Mouse (Mus musculus): ENCODE measurements around the gene March9. TPM values are rescaled to one million over a fixed set of nuclear protein-coding genes. Genes with fewer than 3 reads are reported as not detected.
A peak's percentile ranks its signal among the peaks of the same experiment; 100 is the strongest.

Gene March9
- polyA plus RNA-seq, 1 experiment from 2014 or later: 1.6 TPM

- DNase-seq (ENCODE audit: low spot score): peak; percentile 27
- H3K4me1 ChIP-seq (replicated peaks): peaks cover 23% of the 10 kb centered on the region
- 8% methylated on average over 57 of the region's 57 CpGs for WGBS
- peaks cover 81% of the 10 kb centered on the region for H3K27me3 ChIP-seq (ENCODE audit: insufficient read depth, poor library complexity, severe bottlenecking)
- H3K36me3 ChIP-seq: peaks cover 16% of the 10 kb centered on the region
- H3K9me3 ChIP-seq: no peaks in the 10 kb centered on the region
- H3K27ac ChIP-seq: no peak overlapping the region
- H3K4me3 ChIP-seq: peak overlapping the region; percentile 39
Observed at GRCm38 (mm10) chr10:127090560-127091411, 30.8 kb upstream of the March9 start.

- H3K4me1 ChIP-seq (replicated peaks): peaks cover 33% of the 10 kb centered on the region
- no peaks in the 10 kb centered on the region for H3K36me3 ChIP-seq
- no peak overlapping the region for H3K27ac ChIP-seq
- WGBS: 75% methylated on average over 6 of the region's 6 CpGs
- no peak for DNase-seq (ENCODE audit: low spot score)
- no peak overlapping the region for H3K4me3 ChIP-seq
- H3K27me3 ChIP-seq (ENCODE audit: insufficient read depth, poor library complexity, severe bottlenecking): peaks cover 88% of the 10 kb centered on the region
- no peaks in the 10 kb centered on the region for H3K9me3 ChIP-seq
Observed at GRCm38 (mm10) chr10:127085633-127086032, 25.6 kb upstream of the March9 start.

DNA sequence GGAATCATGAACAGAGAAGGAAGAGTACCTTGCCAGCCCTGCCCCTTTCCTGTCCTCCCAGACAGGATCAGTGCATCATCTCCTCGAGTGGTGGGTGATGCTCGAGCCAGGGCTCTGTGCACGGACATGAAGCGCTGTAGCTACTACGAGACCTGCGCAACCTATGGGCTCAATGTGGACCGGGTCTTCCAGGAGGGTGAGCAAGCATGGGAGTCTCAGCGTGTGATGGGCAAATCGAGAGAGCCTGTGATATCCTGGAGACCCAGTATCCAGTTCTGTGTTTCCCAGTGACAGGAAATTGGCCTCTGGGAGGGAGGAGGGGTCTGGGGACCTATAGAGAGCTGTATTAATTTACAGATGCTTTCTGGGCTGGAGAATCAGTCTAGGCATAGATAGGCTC lies 25.1 kb upstream of the March9 start:
- Histone ChIP-seq H3K27ac (no peak overlapping the region), H3K4me3 (no peak overlapping the region), H3K27me3 (ENCODE audit: insufficient read depth, poor library complexity, severe bottlenecking) (peaks cover 88% of the 10 kb centered on the region), H3K4me1 (replicated peaks) (peaks cover 34% of the 10 kb centered on the region), H3K9me3 (no peaks in the 10 kb centered on the region), H3K36me3 (no peaks in the 10 kb centered on the region)
- no peak for DNase-seq (ENCODE audit: low spot score)
- WGBS: 84% methylated on average over 9 of the region's 9 CpGs

DNA sequence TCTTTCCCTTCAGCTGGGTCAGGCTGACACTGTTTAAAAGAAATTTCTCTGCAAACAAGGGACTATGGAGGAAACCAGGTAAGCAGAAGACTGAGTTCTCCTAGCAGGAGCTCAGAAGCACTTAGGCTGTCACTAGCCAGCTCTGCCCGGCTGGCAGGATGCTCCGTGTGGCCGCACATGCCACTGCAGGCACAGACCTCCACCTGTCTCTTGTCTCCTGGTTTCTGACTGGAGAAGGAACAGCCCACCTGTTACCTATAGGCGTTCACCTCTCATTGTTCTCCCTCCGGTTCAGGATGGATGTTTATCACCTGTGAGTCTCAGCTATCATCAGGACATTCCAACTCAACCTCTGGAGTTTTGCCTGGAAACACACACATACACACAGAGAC lies 23.9 kb upstream of the March9 start:
- no peaks in the 10 kb centered on the region for H3K36me3 ChIP-seq
- H3K4me1 ChIP-seq (replicated peaks): peaks cover 45% of the 10 kb centered on the region
- WGBS: 61% methylated on average over 5 of the region's 5 CpGs
- no peak overlapping the region for H3K27ac ChIP-seq
- peaks cover 88% of the 10 kb centered on the region for H3K27me3 ChIP-seq (ENCODE audit: insufficient read depth, poor library complexity, severe bottlenecking)
- no peaks in the 10 kb centered on the region for H3K9me3 ChIP-seq
- no peak for DNase-seq (ENCODE audit: low spot score)
- H3K4me3 ChIP-seq: no peak overlapping the region

DNA sequence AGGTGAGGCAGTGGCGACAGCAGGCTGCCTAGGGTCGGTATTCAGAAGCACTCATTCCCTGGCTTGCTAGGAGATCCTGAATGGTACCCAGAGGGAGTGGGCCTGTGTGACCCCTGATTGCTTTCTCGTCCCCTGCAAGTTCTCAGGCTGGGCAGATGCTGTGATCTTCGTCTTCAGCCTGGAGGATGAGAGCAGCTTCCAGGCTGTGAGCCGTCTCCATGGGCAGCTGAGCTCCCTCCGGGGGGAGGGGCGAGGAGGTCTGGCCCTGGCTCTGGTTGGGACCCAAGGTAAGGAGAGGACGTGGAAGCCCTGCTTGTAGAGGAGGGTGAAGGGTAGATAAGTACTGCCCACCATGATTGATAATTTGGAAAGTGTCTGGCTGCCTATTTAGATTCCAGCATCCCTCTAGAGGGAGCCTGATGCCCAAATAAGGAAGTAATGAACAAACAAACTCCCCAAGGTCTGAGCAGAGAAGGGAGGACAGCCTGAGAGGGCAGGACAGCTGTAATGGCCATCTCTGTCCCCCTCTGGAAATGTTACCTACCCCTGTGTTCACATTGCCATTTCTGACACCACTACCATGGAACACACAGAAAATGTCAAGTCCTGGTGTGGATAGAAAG lies 23.4 kb upstream of the March9 start:
- DNase-seq (ENCODE audit: low spot score): no peak
- Histone ChIP-seq H3K4me1 (replicated peaks) (peaks cover 50% of the 10 kb centered on the region), H3K4me3 (no peak overlapping the region), H3K27ac (no peak overlapping the region), H3K36me3 (no peaks in the 10 kb centered on the region), H3K9me3 (no peaks in the 10 kb centered on the region), H3K27me3 (ENCODE audit: insufficient read depth, poor library complexity, severe bottlenecking) (peaks cover 88% of the 10 kb centered on the region)
- 29% methylated on average over 8 of the region's 8 CpGs for WGBS

DNA sequence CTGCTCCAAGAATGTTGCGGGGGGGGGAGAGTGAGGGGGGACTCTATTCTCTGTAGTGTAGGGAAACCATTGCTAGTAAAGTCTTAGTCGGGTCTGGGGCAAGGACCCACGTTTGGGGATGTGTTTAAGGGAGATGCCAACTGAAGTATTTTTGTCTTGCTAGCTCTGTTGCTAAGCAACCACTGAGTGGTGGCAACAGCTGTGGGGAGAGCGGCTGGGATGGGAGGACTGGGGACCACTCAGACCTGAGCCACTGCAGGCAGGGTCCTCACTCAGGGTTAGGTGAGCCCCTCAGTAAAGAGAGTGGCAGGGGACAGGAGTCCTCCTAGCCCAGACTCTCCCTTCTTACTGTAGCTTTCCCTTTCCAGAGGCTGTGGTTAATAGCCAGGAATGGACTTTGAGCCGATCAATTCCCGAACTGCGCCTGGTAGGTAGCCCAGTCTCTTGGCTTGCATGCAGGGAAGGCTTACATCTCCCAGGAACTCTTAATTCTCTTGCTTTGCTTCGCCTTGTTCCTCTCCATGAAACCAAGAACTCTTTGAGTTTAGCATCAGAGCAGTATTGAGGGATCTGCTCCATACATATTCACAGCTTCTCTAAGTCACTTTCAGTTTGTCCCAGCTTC lies 22.1 kb upstream of the March9 start:
- Histone ChIP-seq H3K9me3 (no peaks in the 10 kb centered on the region), H3K4me3 (peak overlapping the region; percentile 78), H3K27ac (no peak overlapping the region), H3K36me3 (no peaks in the 10 kb centered on the region), H3K27me3 (ENCODE audit: insufficient read depth, poor library complexity, severe bottlenecking) (peaks cover 88% of the 10 kb centered on the region), H3K4me1 (replicated peaks) (peaks cover 61% of the 10 kb centered on the region)
- DNase-seq (ENCODE audit: low spot score): peak; percentile 60
- 30% methylated on average over 8 of the region's 8 CpGs for WGBS

DNA sequence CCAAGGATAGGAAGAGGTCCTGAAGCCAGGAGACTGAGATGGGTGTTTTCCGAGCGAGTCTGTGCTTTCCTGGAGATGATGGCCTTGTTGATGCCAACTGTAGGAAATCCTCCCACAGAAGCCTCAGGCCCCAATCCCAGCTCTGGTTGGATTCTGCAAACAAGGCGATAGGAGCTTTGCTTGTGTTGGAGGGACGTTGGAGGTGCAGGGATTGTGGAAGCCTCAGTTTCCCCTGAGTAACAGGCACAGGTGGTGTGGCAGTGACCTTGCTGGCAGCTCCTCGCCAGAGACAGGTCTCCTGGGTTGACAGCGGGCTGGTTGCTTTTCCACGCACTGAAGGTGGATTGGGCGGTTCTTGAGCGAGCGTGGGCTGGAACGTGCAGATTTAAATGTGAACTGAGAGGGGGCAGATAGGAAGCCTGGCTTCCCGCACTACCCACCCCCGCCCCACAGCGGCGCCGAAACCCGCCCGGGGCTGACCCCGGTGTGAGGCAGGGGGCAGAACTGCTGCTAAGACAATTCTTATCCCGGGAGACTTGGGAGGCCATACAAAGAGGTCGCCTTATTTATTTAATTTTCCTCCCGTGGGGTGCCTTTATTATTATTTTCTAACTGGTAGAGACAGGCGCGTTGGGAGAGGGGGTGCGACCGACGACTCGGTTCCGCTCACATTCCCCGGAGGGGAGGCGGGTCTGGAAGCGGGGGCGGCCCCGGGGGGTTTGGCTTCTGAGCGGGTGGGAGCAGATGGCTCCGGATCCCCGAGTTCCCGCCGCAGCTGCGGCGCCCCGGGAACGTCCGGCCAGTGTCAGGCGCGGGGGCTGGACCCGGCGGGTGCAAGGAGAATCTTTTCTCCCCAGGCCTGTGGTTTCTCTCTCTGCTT lies 21.2 kb upstream of the March9 start:
- DNase-seq (ENCODE audit: low spot score): peak; percentile 38
- 2% methylated on average over 48 of the region's 48 CpGs for WGBS
- Histone ChIP-seq H3K36me3 (no peaks in the 10 kb centered on the region), H3K27me3 (ENCODE audit: insufficient read depth, poor library complexity, severe bottlenecking) (peaks cover 94% of the 10 kb centered on the region), H3K9me3 (no peaks in the 10 kb centered on the region), H3K27ac (peak overlapping the region; percentile 47; the same call in 1 of the 2 replicates), H3K4me3 (peak overlapping the region; percentile 78), H3K4me1 (replicated peaks) (peaks cover 64% of the 10 kb centered on the region)

- peak; percentile 38 for DNase-seq (ENCODE audit: low spot score)
- Histone ChIP-seq H3K9me3 (no peaks in the 10 kb centered on the region), H3K4me3 (peak overlapping the region; percentile 78), H3K27me3 (ENCODE audit: insufficient read depth, poor library complexity, severe bottlenecking) (peaks cover 100% of the 10 kb centered on the region), H3K4me1 (replicated peaks) (peaks cover 66% of the 10 kb centered on the region), H3K27ac (peak overlapping the region; percentile 84), H3K36me3 (no peaks in the 10 kb centered on the region)
- WGBS: under 1% methylated on average over 70 of the region's 70 CpGs
Observed at GRCm38 (mm10) chr10:127079665-127080391, 19.8 kb upstream of the March9 start.

DNA sequence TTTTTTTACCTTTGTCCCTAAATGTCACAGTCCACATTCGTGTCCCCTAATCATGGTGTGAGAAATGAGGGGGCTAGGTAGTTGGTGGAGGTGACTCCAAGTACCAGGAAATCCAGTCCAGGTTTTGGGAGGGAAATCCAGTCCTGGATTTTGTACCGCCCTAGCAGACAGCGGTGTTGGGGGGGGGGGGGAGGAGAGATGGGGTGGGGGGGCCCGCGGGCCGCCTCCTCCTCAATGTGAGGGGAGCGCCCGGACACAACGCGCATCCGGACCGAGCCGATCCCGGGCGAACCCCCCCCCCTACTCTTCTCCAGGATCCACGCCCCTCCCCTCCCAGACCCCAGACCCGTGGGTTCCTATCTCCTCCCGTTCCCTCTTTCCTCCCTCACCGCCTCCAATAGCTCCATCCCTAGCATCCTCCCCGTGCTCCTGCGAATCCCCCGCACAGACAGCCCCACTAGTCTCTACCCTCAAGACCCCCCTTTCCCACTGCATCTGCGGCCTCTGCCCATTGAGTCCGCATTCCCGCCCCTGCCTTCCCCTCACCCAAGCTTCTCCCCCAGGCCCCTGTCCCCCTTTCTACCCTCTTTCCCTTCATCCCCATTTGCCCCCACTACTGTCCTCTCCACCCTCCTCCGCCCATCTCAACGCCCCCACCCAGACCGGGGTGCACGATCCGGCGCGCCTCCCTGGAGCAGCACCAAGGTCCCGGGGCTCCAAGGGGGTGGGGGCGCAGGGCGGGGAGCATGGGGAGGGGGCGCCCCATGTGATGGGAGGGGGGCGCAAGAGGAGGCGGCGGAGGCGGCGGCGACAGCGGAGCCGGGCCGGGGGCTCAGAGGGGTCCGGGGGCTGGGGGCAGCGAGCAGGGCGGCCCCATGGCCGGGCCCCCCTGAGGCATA lies 18.9 kb upstream of the March9 start:
- no peaks in the 10 kb centered on the region for H3K9me3 ChIP-seq
- no peaks in the 10 kb centered on the region for H3K36me3 ChIP-seq
- peak; percentile 76 for DNase-seq (ENCODE audit: low spot score)
- H3K4me1 ChIP-seq (replicated peaks): peaks cover 66% of the 10 kb centered on the region
- H3K27me3 ChIP-seq (ENCODE audit: insufficient read depth, poor library complexity, severe bottlenecking): peaks cover 91% of the 10 kb centered on the region
- peak overlapping the region; percentile 84 for H3K27ac ChIP-seq
- WGBS: under 1% methylated on average over 49 of the region's 49 CpGs
- H3K4me3 ChIP-seq: peak overlapping the region; percentile 78

GRCm38 (mm10) chr10:127078001-127078676 lies 18.2 kb upstream of the March9 start:
- no peaks in the 10 kb centered on the region for H3K36me3 ChIP-seq
- peaks cover 83% of the 10 kb centered on the region for H3K27me3 ChIP-seq (ENCODE audit: insufficient read depth, poor library complexity, severe bottlenecking)
- H3K27ac ChIP-seq: peak overlapping the region; percentile 84; the same call in 1 of the 2 replicates
- H3K4me1 ChIP-seq (replicated peaks): peaks cover 61% of the 10 kb centered on the region
- H3K9me3 ChIP-seq: no peaks in the 10 kb centered on the region
- H3K4me3 ChIP-seq: peak overlapping the region; percentile 78
- DNase-seq (ENCODE audit: low spot score): no peak
- WGBS: 2% methylated on average over 12 of the region's 12 CpGs

GRCm38 (mm10) chr10:127077515-127077914 lies 17.5 kb upstream of the March9 start:
- Histone ChIP-seq H3K9me3 (no peaks in the 10 kb centered on the region), H3K27ac (0 out of 2 replicates have a peak overlapping the region, but pooled peaks have one; percentile 31), H3K27me3 (ENCODE audit: insufficient read depth, poor library complexity, severe bottlenecking) (peaks cover 77% of the 10 kb centered on the region), H3K36me3 (no peaks in the 10 kb centered on the region), H3K4me1 (replicated peaks) (peaks cover 56% of the 10 kb centered on the region), H3K4me3 (peak overlapping the region; percentile 78; the same call in 1 of the 2 replicates)
- WGBS: 4% methylated on average over 10 of the region's 10 CpGs
- no peak for DNase-seq (ENCODE audit: low spot score)
